Mouse (Mus musculus) forebrain, embryonic 16.5 days (tissue): ENCODE measurements at regions not wholly inside any gene's neighbourhood (a gene's known extent, or its start where the extent isn't known, plus 50 kb on each side); places are given as distances from the start of the nearest gene placed in this dataset.
A peak's percentile ranks its signal among the peaks of the same experiment; 100 is the strongest.

Experiments
- ATAC-seq: fragments of 200-750 bp; cut with Nextera tagmentation; 2 replicates; pipeline ENCODE4 v1.8.0; 2017; ENCODE audit warnings: mild to moderate bottlenecking, moderate library complexity
- H3K27ac ChIP-seq: fragments of 300-500 bp; sonication (generic); 2 replicates; pipeline ENCODE4 v1.5.1; 2014; ENCODE audit warnings: low read length, control low read depth
- H3K27me3 ChIP-seq: fragments of 300-500 bp; sonication (generic); replicated peaks from 2 replicates; pipeline ENCODE4 v1.6.1; 2014; ENCODE audit warnings: low read length; ENCODE audit not compliant: control insufficient read depth, insufficient read depth
- H3K36me3 ChIP-seq: fragments of 300-500 bp; sonication (generic); 2 replicates; pipeline ENCODE4 v1.6.1; 2014; ENCODE audit not compliant: control insufficient read depth, insufficient read depth
- H3K4me1 ChIP-seq: fragments of 300-500 bp; sonication (generic); replicated peaks from 2 replicates; pipeline ENCODE4 v1.6.1; 2014; ENCODE audit warnings: low read length; ENCODE audit not compliant: control insufficient read depth, insufficient read depth
- H3K4me2 ChIP-seq: fragments of 300-500 bp; sonication (generic); 2 replicates; pipeline ENCODE4 v1.6.1; 2014; ENCODE audit warnings: mild to moderate bottlenecking, low read length, control low read depth
- H3K4me3 ChIP-seq: fragments of 300-500 bp; sonication (generic); replicated peaks from 2 replicates; pipeline ENCODE4 v1.5.1; 2014; ENCODE audit warnings: mild to moderate bottlenecking, low read length, control low read depth
- H3K9ac ChIP-seq: fragments of 300-500 bp; sonication (generic); replicated peaks from 2 replicates; pipeline ENCODE4 v1.6.1; 2014; ENCODE audit warnings: low read depth, low read length, control low read depth
- H3K9me3 ChIP-seq: fragments of 300-500 bp; sonication (generic); 2 replicates; pipeline ENCODE4 v1.6.1; 2016; ENCODE audit warnings: low read length; ENCODE audit not compliant: control insufficient read depth
- WGBS: fragments of 180-500 bp; shearing (Covaris S2); extraction: QIAGEN DNeasy Blood & Tissue Kit; methylation state at CpG from one replicate; pipeline ENCODE4 v1.1.7; 2014; 5-methylcytosine and 5-hydroxymethylcytosine counted together

GRCm38 (mm10) chr5:111879044-111879443, 145.3 kb downstream of the Gm26897 start:
- no peak overlapping the region for H3K4me3 ChIP-seq

GRCm38 (mm10) chr5:111880268-111880667, 146.5 kb downstream of the Gm26897 start:
- H3K36me3 ChIP-seq: no peaks in the 10 kb centered on the region
- no peaks in the 10 kb centered on the region for H3K9me3 ChIP-seq
- H3K4me3 ChIP-seq: no peak overlapping the region
- H3K4me1 ChIP-seq: peaks cover 14% of the 10 kb centered on the region
- WGBS: 77% methylated on average over 2 of the region's 2 CpGs
- no peaks in the 10 kb centered on the region for H3K27me3 ChIP-seq
- no peak overlapping the region for H3K27ac ChIP-seq
- no peak for ATAC-seq
- H3K4me2 ChIP-seq: no peak overlapping the region
- H3K9ac ChIP-seq: no peak overlapping the region

More at GRCm38 (mm10) chr5:111879044-111879443, 145.3 kb downstream of the Gm26897 start:
- Histone ChIP-seq H3K9ac (no peak overlapping the region), H3K4me2 (no peak overlapping the region), H3K36me3 (no peaks in the 10 kb centered on the region), H3K27ac (no peak overlapping the region), H3K9me3 (no peaks in the 10 kb centered on the region; the same call in 1 of the 2 replicates), H3K4me1 (peaks cover 14% of the 10 kb centered on the region), H3K27me3 (no peaks in the 10 kb centered on the region)
- ATAC-seq: no peak

- ATAC-seq: no peak
- H3K9ac ChIP-seq: no peak overlapping the region
- no peaks in the 10 kb centered on the region for H3K27me3 ChIP-seq
- no peak overlapping the region for H3K27ac ChIP-seq
- 35% methylated on average over 5 of the region's 5 CpGs for WGBS
- H3K9me3 ChIP-seq: no peaks in the 10 kb centered on the region
- no peaks in the 10 kb centered on the region for H3K36me3 ChIP-seq
- H3K4me3 ChIP-seq: no peak overlapping the region
- H3K4me2 ChIP-seq: no peak overlapping the region
- peaks cover 16% of the 10 kb centered on the region for H3K4me1 ChIP-seq
Observed at GRCm38 (mm10) chr5:111881517-111881916, 147.8 kb downstream of the Gm26897 start.

GRCm38 (mm10) chr5:111887281-111887680, 153.6 kb downstream of the Gm26897 start:
- Histone ChIP-seq H3K9me3 (no peaks in the 10 kb centered on the region), H3K4me3 (no peak overlapping the region), H3K27me3 (no peaks in the 10 kb centered on the region), H3K27ac (no peak overlapping the region), H3K4me2 (no peak overlapping the region), H3K9ac (no peak overlapping the region), H3K36me3 (no peaks in the 10 kb centered on the region), H3K4me1 (peaks cover 19% of the 10 kb centered on the region)
- no peak for ATAC-seq
- whole genome bisulfite sequencing: 77% methylated on average over 4 of the region's 4 CpGs

- Histone ChIP-seq H3K4me2 (no peak overlapping the region), H3K9ac (no peak overlapping the region), H3K36me3 (no peaks in the 10 kb centered on the region), H3K4me3 (no peak overlapping the region), H3K27me3 (no peaks in the 10 kb centered on the region), H3K27ac (peak overlapping the region; percentile 12; the same call in 1 of the 2 replicates), H3K9me3 (no peaks in the 10 kb centered on the region), H3K4me1 (peaks cover 45% of the 10 kb centered on the region)
- ATAC-seq: no peak
- WGBS: 45% methylated on average over 7 of the region's 7 CpGs
Observed at GRCm38 (mm10) chr5:111890800-111891199, 157.1 kb downstream of the Gm26897 start.

GRCm38 (mm10) chr5:111891261-111891693, 157.6 kb downstream of the Gm26897 start:
- no peak overlapping the region for H3K4me3 ChIP-seq
- no peak overlapping the region for H3K4me2 ChIP-seq
- WGBS: 64% methylated on average over 8 of the region's 8 CpGs
- H3K27ac ChIP-seq: peak overlapping the region; percentile 43
- no peaks in the 10 kb centered on the region for H3K27me3 ChIP-seq
- H3K9ac ChIP-seq: no peak overlapping the region
- H3K9me3 ChIP-seq: no peaks in the 10 kb centered on the region
- ATAC-seq: no peak
- H3K36me3 ChIP-seq: no peaks in the 10 kb centered on the region
- H3K4me1 ChIP-seq: peaks cover 43% of the 10 kb centered on the region

- Histone ChIP-seq H3K36me3 (no peaks in the 10 kb centered on the region), H3K9me3 (no peaks in the 10 kb centered on the region), H3K4me1 (peaks cover 45% of the 10 kb centered on the region), H3K4me2 (no peak overlapping the region), H3K9ac (no peak overlapping the region), H3K27ac (peak overlapping the region; percentile 94), H3K27me3 (no peaks in the 10 kb centered on the region), H3K4me3 (no peak overlapping the region)
- ATAC-seq: no peak
- 48% methylated on average over 3 of the region's 3 CpGs for WGBS
Observed at GRCm38 (mm10) chr5:111892956-111893355, 159.2 kb downstream of the Gm26897 start.

- ATAC-seq: peak; percentile 91
- H3K9me3 ChIP-seq: no peaks in the 10 kb centered on the region
- H3K4me3 ChIP-seq: peak overlapping the region; percentile 21; the same call in 1 of the 2 replicates
- H3K27me3 ChIP-seq: no peaks in the 10 kb centered on the region
- H3K27ac ChIP-seq: peak overlapping the region; percentile 94
- H3K9ac ChIP-seq: peak overlapping the region; percentile 41; the same call in 1 of the 2 replicates
- no peaks in the 10 kb centered on the region for H3K36me3 ChIP-seq
- WGBS: under 1% methylated on average over 11 of the region's 11 CpGs
- peaks cover 53% of the 10 kb centered on the region for H3K4me1 ChIP-seq
- peak overlapping the region; percentile 49 for H3K4me2 ChIP-seq
Observed at GRCm38 (mm10) chr5:111893905-111894311, 160.2 kb downstream of the Gm26897 start.

GRCm38 (mm10) chr5:111897568-111897967, 163.8 kb downstream of the Gm26897 start:
- Histone ChIP-seq H3K4me2 (no peak overlapping the region), H3K27ac (no peak overlapping the region), H3K4me1 (peaks cover 41% of the 10 kb centered on the region), H3K27me3 (no peaks in the 10 kb centered on the region), H3K36me3 (no peaks in the 10 kb centered on the region), H3K9ac (no peak overlapping the region), H3K9me3 (no peaks in the 10 kb centered on the region), H3K4me3 (no peak overlapping the region)
- 69% methylated on average over 4 of the region's 4 CpGs for WGBS
- no peak for ATAC-seq

GRCm38 (mm10) chr5:111898482-111898881, 164.8 kb downstream of the Gm26897 start:
- H3K9ac ChIP-seq: no peak overlapping the region
- H3K36me3 ChIP-seq: no peaks in the 10 kb centered on the region
- peaks cover 33% of the 10 kb centered on the region for H3K4me1 ChIP-seq
- no peak for ATAC-seq
- H3K4me2 ChIP-seq: no peak overlapping the region
- H3K27me3 ChIP-seq: no peaks in the 10 kb centered on the region
- WGBS: 21% methylated on average over 12 of the region's 12 CpGs
- no peak overlapping the region for H3K4me3 ChIP-seq
- no peaks in the 10 kb centered on the region for H3K9me3 ChIP-seq
- 0 out of 2 replicates have a peak overlapping the region, but pooled peaks have one; percentile 42 for H3K27ac ChIP-seq
